Mouse (Mus musculus): ENCODE data around the gene Myl12a. TPM values are rescaled to one million over a fixed set of nuclear protein-coding genes. Genes with fewer than 3 reads are reported as not detected.
A peak's percentile ranks its signal among the peaks of the same experiment; 100 is the strongest.

Gene Myl12a
- polyA plus RNA-seq, 1 experiment from 2014 or later, result 292 TPM

DNA sequence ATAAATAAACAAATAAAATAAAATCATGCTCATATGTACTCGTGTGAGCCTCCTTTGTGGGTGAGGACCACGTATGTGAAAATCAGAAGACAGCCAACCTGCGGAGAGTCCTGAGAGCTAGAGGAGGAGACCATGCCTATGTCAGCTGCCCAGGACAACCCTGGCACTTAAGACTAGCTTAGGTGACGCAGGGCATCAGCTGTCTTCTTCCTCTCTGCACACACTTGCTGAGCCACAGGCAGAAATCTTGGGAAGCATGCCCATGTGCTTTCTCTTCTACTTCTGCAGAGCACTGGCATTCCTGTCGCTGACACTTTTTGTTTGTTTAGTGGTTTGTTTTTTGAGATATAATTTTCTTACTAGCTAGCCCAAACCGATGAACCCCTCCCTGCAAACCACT lies 7.1 kb downstream of the Myl12a start:
- H3K27ac ChIP-seq, result no peak overlapping the region
- H3K36me3 ChIP-seq, result peaks cover 24% of the 10 kb centered on the region
- no peak overlapping the region for H3K9ac ChIP-seq
- H3K9me3 ChIP-seq, result no peaks in the 10 kb centered on the region
- no peak for ATAC-seq (ENCODE audit: low FRiP score, low read depth)
- no peaks in the 10 kb centered on the region for H3K27me3 ChIP-seq (replicated peaks)
- WGBS, result 96% methylated on average over 6 of the region's 6 CpGs
- H3K4me3 ChIP-seq, result no peak overlapping the region
- peaks cover 12% of the 10 kb centered on the region for H3K4me1 ChIP-seq
- no peak overlapping the region for H3K4me2 ChIP-seq (replicated peaks)

- WGBS, result 93% methylated on average over 6 of the region's 6 CpGs
- no peak overlapping the region for H3K27ac ChIP-seq
- peaks cover 24% of the 10 kb centered on the region for H3K36me3 ChIP-seq
- H3K4me1 ChIP-seq, result peaks cover 8% of the 10 kb centered on the region
- H3K9me3 ChIP-seq, result no peaks in the 10 kb centered on the region
- no peak for ATAC-seq (ENCODE audit: low FRiP score, low read depth)
- H3K27me3 ChIP-seq (replicated peaks), result no peaks in the 10 kb centered on the region
- no peak overlapping the region for H3K9ac ChIP-seq
- no peak overlapping the region for H3K4me3 ChIP-seq
- no peak overlapping the region for H3K4me2 ChIP-seq (replicated peaks)
Observed at GRCm38 (mm10) chr17:70994671-70995070, 8.0 kb downstream of the Myl12a start.

- Histone ChIP-seq H3K27me3 (replicated peaks) (no peaks in the 10 kb centered on the region), H3K9me3 (no peaks in the 10 kb centered on the region), H3K4me2 (replicated peaks) (no peak overlapping the region), H3K4me3 (no peak overlapping the region), H3K4me1 (peaks cover 21% of the 10 kb centered on the region), H3K27ac (no peak overlapping the region), H3K9ac (no peak overlapping the region), H3K36me3 (peaks cover 24% of the 10 kb centered on the region)
- ATAC-seq (ENCODE audit: low FRiP score, low read depth), result no peak
- WGBS, result 45% methylated on average over 3 of the region's 3 CpGs
Observed at GRCm38 (mm10) chr17:70993385-70993807, 9.3 kb downstream of the Myl12a start.

DNA sequence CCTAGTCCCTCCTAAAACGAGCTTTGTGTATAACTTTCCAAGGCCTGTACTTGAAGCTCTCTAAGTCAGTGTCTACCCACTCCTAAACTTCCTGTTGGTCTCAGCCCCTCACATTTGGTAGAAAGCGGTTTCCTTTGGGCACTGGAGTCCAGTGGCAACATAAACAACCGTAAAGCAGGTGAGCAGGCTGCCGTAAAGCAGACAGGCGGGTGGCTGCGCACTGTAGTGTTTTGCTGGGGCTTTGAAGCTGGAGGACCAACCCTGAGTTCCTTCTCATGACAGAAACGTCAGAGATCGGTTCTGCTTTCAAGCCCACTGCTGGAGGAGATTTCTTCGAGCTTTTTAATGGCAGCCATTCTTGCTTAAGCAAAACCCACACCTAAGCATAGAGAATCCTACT lies 10.0 kb downstream of the Myl12a start:
- Histone ChIP-seq H3K9ac (no peak overlapping the region), H3K9me3 (no peaks in the 10 kb centered on the region), H3K4me3 (no peak overlapping the region), H3K4me2 (replicated peaks) (no peak overlapping the region), H3K27ac (no peak overlapping the region), H3K27me3 (replicated peaks) (no peaks in the 10 kb centered on the region), H3K36me3 (peaks cover 24% of the 10 kb centered on the region), H3K4me1 (peaks cover 23% of the 10 kb centered on the region)
- 82% methylated on average over 9 of the region's 9 CpGs for WGBS
- ATAC-seq (ENCODE audit: low FRiP score, low read depth), result no peak

DNA sequence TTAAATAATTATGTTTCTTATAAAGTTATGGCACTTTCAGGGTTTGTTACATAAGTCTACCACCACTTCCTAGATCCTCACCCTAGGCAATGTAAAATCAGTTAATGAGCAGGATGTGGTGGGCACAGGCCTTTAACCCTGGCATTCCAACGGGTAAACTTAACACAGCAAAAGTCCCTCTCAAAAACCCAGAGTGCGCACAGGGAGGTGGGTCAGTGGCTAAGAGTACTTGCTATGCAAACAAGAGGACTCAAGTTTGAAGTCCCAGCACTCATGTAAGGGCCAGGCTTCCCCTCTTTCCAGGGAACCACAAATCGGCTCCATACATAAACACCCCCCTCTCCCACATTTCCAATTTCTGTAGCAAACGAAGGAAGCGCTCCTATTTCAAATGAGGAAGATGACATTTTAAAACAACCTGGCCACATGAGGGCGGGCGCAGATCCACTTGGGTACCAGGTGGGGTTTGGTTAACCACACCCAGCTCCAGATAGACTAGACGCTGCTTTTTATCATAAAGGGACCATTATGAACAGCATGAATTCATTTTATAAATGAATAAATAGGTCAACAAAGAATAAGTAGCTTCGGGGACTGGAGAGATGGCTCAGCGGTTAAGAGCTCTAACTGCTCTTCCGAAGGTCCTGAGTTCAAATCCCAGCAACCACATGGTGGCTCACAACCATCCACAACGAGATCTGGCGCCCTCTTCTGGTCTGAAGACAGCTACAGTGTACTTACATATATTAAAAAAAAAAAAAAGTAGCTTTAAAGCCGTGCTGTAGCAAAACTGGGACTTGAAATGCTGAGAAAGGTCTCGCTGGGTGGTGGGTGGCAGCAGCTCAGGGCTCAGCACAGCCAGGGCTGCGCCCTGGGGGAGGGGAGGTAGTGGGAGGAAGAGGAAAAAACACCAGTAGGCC lies 10.7 kb downstream of the Myl12a start:
- Histone ChIP-seq H3K36me3 (peaks cover 24% of the 10 kb centered on the region), H3K4me1 (peaks cover 23% of the 10 kb centered on the region), H3K27ac (no peak overlapping the region), H3K9me3 (no peaks in the 10 kb centered on the region), H3K4me3 (no peak overlapping the region), H3K9ac (no peak overlapping the region), H3K4me2 (replicated peaks) (no peak overlapping the region), H3K27me3 (replicated peaks) (no peaks in the 10 kb centered on the region)
- ATAC-seq (ENCODE audit: low FRiP score, low read depth), result no peak
- 88% methylated on average over 16 of the region's 16 CpGs for WGBS

GRCm38 (mm10) chr17:70990403-70991303 lies 12.0 kb downstream of the Myl12a start:
- H3K27ac ChIP-seq, result peak overlapping the region; percentile 81
- 1% methylated on average over 65 of the region's 70 CpGs for WGBS
- H3K4me1 ChIP-seq, result peaks cover 23% of the 10 kb centered on the region
- peak overlapping the region; percentile 94 for H3K9ac ChIP-seq
- H3K27me3 ChIP-seq (replicated peaks), result no peaks in the 10 kb centered on the region
- ATAC-seq (ENCODE audit: low FRiP score, low read depth), result peak; percentile 95
- peaks cover 21% of the 10 kb centered on the region for H3K36me3 ChIP-seq
- H3K4me2 ChIP-seq (replicated peaks), result peak overlapping the region; percentile 78
- no peaks in the 10 kb centered on the region for H3K9me3 ChIP-seq
- H3K4me3 ChIP-seq, result peak overlapping the region; percentile 96

GRCm38 (mm10) chr17:70989991-70990390 lies 12.7 kb downstream of the Myl12a start:
- Histone ChIP-seq H3K4me1 (peaks cover 23% of the 10 kb centered on the region), H3K4me3 (peak overlapping the region; percentile 96), H3K27me3 (replicated peaks) (no peaks in the 10 kb centered on the region), H3K4me2 (replicated peaks) (peak overlapping the region; percentile 78), H3K9me3 (no peaks in the 10 kb centered on the region), H3K9ac (peak overlapping the region; percentile 94), H3K27ac (peak overlapping the region; percentile 81), H3K36me3 (peaks cover 21% of the 10 kb centered on the region)
- 2% methylated on average over 24 of the region's 24 CpGs for WGBS
- peak; percentile 77 for ATAC-seq (ENCODE audit: low FRiP score, low read depth)

GRCm38 (mm10) chr17:70989430-70989829 lies 13.2 kb downstream of the Myl12a start:
- peak overlapping the region; percentile 96 for H3K4me3 ChIP-seq
- H3K27me3 ChIP-seq (replicated peaks), result no peaks in the 10 kb centered on the region
- no peaks in the 10 kb centered on the region for H3K9me3 ChIP-seq
- 64% methylated on average over 8 of the region's 8 CpGs for WGBS
- H3K9ac ChIP-seq, result peak overlapping the region; percentile 94
- ATAC-seq (ENCODE audit: low FRiP score, low read depth), result no peak
- peaks cover 18% of the 10 kb centered on the region for H3K36me3 ChIP-seq
- peak overlapping the region; percentile 78 for H3K4me2 ChIP-seq (replicated peaks)
- no peak overlapping the region for H3K27ac ChIP-seq
- peaks cover 23% of the 10 kb centered on the region for H3K4me1 ChIP-seq

- H3K36me3 ChIP-seq, result peaks cover 14% of the 10 kb centered on the region
- ATAC-seq (ENCODE audit: low FRiP score, low read depth), result no peak
- H3K27me3 ChIP-seq (replicated peaks), result no peaks in the 10 kb centered on the region
- WGBS, result 91% methylated on average over 12 of the region's 12 CpGs
- H3K4me2 ChIP-seq (replicated peaks), result peak overlapping the region; percentile 78; the same call in 1 of the 2 replicates
- peaks cover 23% of the 10 kb centered on the region for H3K4me1 ChIP-seq
- no peaks in the 10 kb centered on the region for H3K9me3 ChIP-seq
- no peak overlapping the region for H3K27ac ChIP-seq
- no peak overlapping the region for H3K4me3 ChIP-seq
- no peak overlapping the region for H3K9ac ChIP-seq
Observed at GRCm38 (mm10) chr17:70988337-70988767, 14.3 kb downstream of the Myl12a start.

GRCm38 (mm10) chr17:70986831-70987660 lies 15.6 kb downstream of the Myl12a start:
- Histone ChIP-seq H3K9me3 (no peaks in the 10 kb centered on the region), H3K36me3 (peaks cover 18% of the 10 kb centered on the region; the same call in 1 of the 2 replicates), H3K4me2 (replicated peaks) (no peak overlapping the region), H3K4me1 (peaks cover 23% of the 10 kb centered on the region), H3K27ac (no peak overlapping the region), H3K27me3 (replicated peaks) (no peaks in the 10 kb centered on the region), H3K4me3 (no peak overlapping the region), H3K9ac (no peak overlapping the region)
- WGBS, result 93% methylated on average over 15 of the region's 15 CpGs
- ATAC-seq (ENCODE audit: low FRiP score, low read depth), result no peak

GRCm38 (mm10) chr17:70986355-70986740 lies 16.3 kb downstream of the Myl12a start:
- H3K4me2 ChIP-seq (replicated peaks), result no peak overlapping the region
- WGBS, result 92% methylated on average over 6 of the region's 6 CpGs
- no peaks in the 10 kb centered on the region for H3K9me3 ChIP-seq
- peaks cover 25% of the 10 kb centered on the region for H3K36me3 ChIP-seq
- ATAC-seq (ENCODE audit: low FRiP score, low read depth), result no peak
- no peak overlapping the region for H3K4me3 ChIP-seq
- no peak overlapping the region for H3K9ac ChIP-seq
- H3K27me3 ChIP-seq (replicated peaks), result no peaks in the 10 kb centered on the region
- no peak overlapping the region for H3K27ac ChIP-seq
- peaks cover 22% of the 10 kb centered on the region for H3K4me1 ChIP-seq

All from neural tube, embryonic 12.5 days (tissue).